Mouse (Mus musculus) liver, postnatal 0 days (tissue): ENCODE measurements around the gene Pum3.

ENCODE experiments used
- CTCF ChIP-seq: sonication (generic); IDR thresholded peaks from 2 replicates; pipeline ENCODE4 v1.5.1; 2016; ENCODE audit warnings: antibody characterized with exemption, low read depth
- EP300 ChIP-seq: IDR thresholded peaks from 2 replicates; pipeline ENCODE4 v1.6.1; 2016; ENCODE audit warnings: antibody characterized with exemption, low read depth, mild to moderate bottlenecking

GRCm38 (mm10) chr19:27382131-27382530 lies 47.5 kb downstream of the Pum3 start:
- no peak for TF ChIP-seq CTCF
- TF ChIP-seq EP300: no peak
